Mouse (Mus musculus) embryonic facial prominence, embryonic 15.5 days (tissue): ENCODE measurements around the gene Efr3b. TPM values are rescaled to one million over a fixed set of nuclear protein-coding genes. Genes with fewer than 3 reads are reported as not detected.

Experiments used
- ATAC-seq: fragments of 200-750 bp; cut with Nextera tagmentation; 2 replicates; pipeline ENCODE4 v1.8.0; 2017; ENCODE audit warnings: low read depth, moderate TSS enrichment; ENCODE audit not compliant: insufficient number of reproducible peaks, low FRiP score, low TSS enrichment
- H3K27ac ChIP-seq: fragments of 300-500 bp; sonication (generic); replicated peaks from 2 replicates; pipeline ENCODE4 v1.5.1; 2015; ENCODE audit warnings: mild to moderate bottlenecking, inconsistent platforms
- H3K27me3 ChIP-seq: fragments of 300-500 bp; sonication (generic); 2 replicates; pipeline ENCODE4 v1.6.1; 2015; ENCODE audit warnings: inconsistent platforms
- H3K36me3 ChIP-seq: fragments of 300-500 bp; sonication (generic); 2 replicates; pipeline ENCODE4 v1.6.1; 2015; ENCODE audit warnings: mild to moderate bottlenecking, inconsistent platforms
- H3K4me1 ChIP-seq: fragments of 300-500 bp; sonication (generic); 2 replicates; pipeline ENCODE4 v1.6.1; 2015; ENCODE audit warnings: inconsistent platforms
- H3K4me2 ChIP-seq: fragments of 300-500 bp; sonication (generic); replicated peaks from 2 replicates; pipeline ENCODE4 v1.6.1; 2015; ENCODE audit warnings: mild to moderate bottlenecking, inconsistent platforms
- H3K4me3 ChIP-seq: fragments of 300-500 bp; sonication (generic); replicated peaks from 2 replicates; pipeline ENCODE4 v1.5.1; 2015; ENCODE audit warnings: mild to moderate bottlenecking, inconsistent platforms
- H3K9ac ChIP-seq: fragments of 300-500 bp; sonication (generic); 2 replicates; pipeline ENCODE4 v1.6.1; 2015; ENCODE audit warnings: inconsistent platforms
- H3K9me3 ChIP-seq: fragments of 300-500 bp; sonication (generic); replicated peaks from 2 replicates; pipeline ENCODE4 v1.6.1; 2016; ENCODE audit warnings: inconsistent platforms
- WGBS: fragments of 180-500 bp; shearing (Covaris S2); methylation state at CpG from one replicate; pipeline ENCODE4 v1.1.7; 2015; 5-methylcytosine and 5-hydroxymethylcytosine counted together
- polyA plus RNA-seq: library from polyadenylated mRNA; unstranded; fragments of >200 nt; fragmentation: Nextera tagmentation; extraction: Ambion mirVana; gene quantifications from 2 replicates; pipeline ENCODE4 v1.2.1, GENCODE M21; 2015

Efr3b gene
- polyA plus RNA-seq, 1 experiment from 2014 or later, result 4.2 TPM

GRCm38 (mm10) chr12:4065944-4066343 is 27.2 kb upstream of the Efr3b start:
- H3K27me3 ChIP-seq, result no peaks in the 10 kb centered on the region
- no peak for ATAC-seq
- no peak overlapping the region for H3K4me3 ChIP-seq
- H3K4me1 ChIP-seq, result no peaks in the 10 kb centered on the region
- no peak overlapping the region for H3K4me2 ChIP-seq
- H3K9me3 ChIP-seq, result no peaks in the 10 kb centered on the region
- whole genome bisulfite sequencing, result 76% methylated on average over 8 of the region's 8 CpGs
- no peak overlapping the region for H3K9ac ChIP-seq
- no peak overlapping the region for H3K27ac ChIP-seq
- H3K36me3 ChIP-seq, result no peaks in the 10 kb centered on the region

GRCm38 (mm10) chr12:4065498-4065897 is 26.8 kb upstream of the Efr3b start:
- no peak for ATAC-seq
- Histone ChIP-seq H3K9ac (no peak overlapping the region), H3K27ac (no peak overlapping the region), H3K27me3 (no peaks in the 10 kb centered on the region), H3K4me1 (no peaks in the 10 kb centered on the region), H3K4me2 (no peak overlapping the region), H3K9me3 (no peaks in the 10 kb centered on the region), H3K36me3 (no peaks in the 10 kb centered on the region), H3K4me3 (no peak overlapping the region)
- WGBS, result 91% methylated on average over 2 of the region's 2 CpGs

GRCm38 (mm10) chr12:4059683-4060082 is 21.0 kb upstream of the Efr3b start:
- Histone ChIP-seq H3K27ac (no peak overlapping the region), H3K4me2 (no peak overlapping the region), H3K27me3 (no peaks in the 10 kb centered on the region), H3K4me3 (no peak overlapping the region), H3K9me3 (no peaks in the 10 kb centered on the region), H3K36me3 (no peaks in the 10 kb centered on the region), H3K4me1 (no peaks in the 10 kb centered on the region), H3K9ac (no peak overlapping the region)
- WGBS, result 82% methylated on average over 4 of the region's 4 CpGs
- ATAC-seq, result no peak

GRCm38 (mm10) chr12:4058321-4058720 is 19.6 kb upstream of the Efr3b start:
- WGBS, result 62% methylated on average over 9 of the region's 9 CpGs
- Histone ChIP-seq H3K27ac (no peak overlapping the region), H3K27me3 (no peaks in the 10 kb centered on the region), H3K4me3 (no peak overlapping the region), H3K36me3 (no peaks in the 10 kb centered on the region), H3K4me1 (no peaks in the 10 kb centered on the region), H3K9ac (no peak overlapping the region), H3K4me2 (no peak overlapping the region), H3K9me3 (no peaks in the 10 kb centered on the region)
- ATAC-seq, result no peak

GRCm38 (mm10) chr12:4054845-4055244 is 16.1 kb upstream of the Efr3b start:
- WGBS, result 36% methylated on average over 4 of the region's 4 CpGs
- no peak for ATAC-seq
- Histone ChIP-seq H3K27ac (no peak overlapping the region), H3K4me1 (no peaks in the 10 kb centered on the region), H3K9me3 (no peaks in the 10 kb centered on the region), H3K36me3 (no peaks in the 10 kb centered on the region), H3K27me3 (no peaks in the 10 kb centered on the region), H3K4me2 (no peak overlapping the region), H3K9ac (no peak overlapping the region), H3K4me3 (no peak overlapping the region)

GRCm38 (mm10) chr12:4053643-4054042 is 14.9 kb upstream of the Efr3b start:
- Histone ChIP-seq H3K4me2 (no peak overlapping the region), H3K9me3 (no peaks in the 10 kb centered on the region), H3K9ac (no peak overlapping the region), H3K27me3 (no peaks in the 10 kb centered on the region), H3K4me1 (no peaks in the 10 kb centered on the region), H3K27ac (no peak overlapping the region), H3K4me3 (no peak overlapping the region), H3K36me3 (no peaks in the 10 kb centered on the region)
- no peak for ATAC-seq
- WGBS, result 83% methylated on average over 3 of the region's 3 CpGs

GRCm38 (mm10) chr12:4050861-4051425 is 12.2 kb upstream of the Efr3b start:
- no peak overlapping the region for H3K9ac ChIP-seq
- H3K27ac ChIP-seq, result no peak overlapping the region
- no peaks in the 10 kb centered on the region for H3K4me1 ChIP-seq
- ATAC-seq, result no peak
- H3K9me3 ChIP-seq, result no peaks in the 10 kb centered on the region
- no peak overlapping the region for H3K4me2 ChIP-seq
- 54% methylated on average over 9 of the region's 9 CpGs for WGBS
- no peaks in the 10 kb centered on the region for H3K27me3 ChIP-seq
- no peaks in the 10 kb centered on the region for H3K36me3 ChIP-seq
- H3K4me3 ChIP-seq, result no peak overlapping the region

- 46% methylated on average over 6 of the region's 6 CpGs for WGBS
- no peaks in the 10 kb centered on the region for H3K4me1 ChIP-seq
- no peak overlapping the region for H3K27ac ChIP-seq
- ATAC-seq, result 0 out of 2 replicates have a peak, but pooled peaks have one; percentile 51
- H3K4me3 ChIP-seq, result no peak overlapping the region
- no peak overlapping the region for H3K9ac ChIP-seq
- H3K4me2 ChIP-seq, result no peak overlapping the region
- no peaks in the 10 kb centered on the region for H3K9me3 ChIP-seq
- no peaks in the 10 kb centered on the region for H3K27me3 ChIP-seq
- H3K36me3 ChIP-seq, result no peaks in the 10 kb centered on the region
Measured at GRCm38 (mm10) chr12:4048031-4048430, 9.3 kb upstream of the Efr3b start.

GRCm38 (mm10) chr12:4045992-4046391 is 7.3 kb upstream of the Efr3b start:
- no peak for ATAC-seq
- no peaks in the 10 kb centered on the region; the same call in 1 of the 2 replicates for H3K27me3 ChIP-seq
- 88% methylated on average over 1 of the region's 1 CpGs for WGBS
- no peak overlapping the region for H3K4me2 ChIP-seq
- H3K27ac ChIP-seq, result no peak overlapping the region
- no peak overlapping the region for H3K9ac ChIP-seq
- no peaks in the 10 kb centered on the region for H3K36me3 ChIP-seq
- no peaks in the 10 kb centered on the region for H3K9me3 ChIP-seq
- H3K4me3 ChIP-seq, result no peak overlapping the region
- no peaks in the 10 kb centered on the region for H3K4me1 ChIP-seq

GRCm38 (mm10) chr12:4042411-4042810 is 3.7 kb upstream of the Efr3b start:
- peaks cover 17% of the 10 kb centered on the region for H3K4me1 ChIP-seq
- no peak overlapping the region for H3K4me2 ChIP-seq
- no peak overlapping the region for H3K27ac ChIP-seq
- H3K36me3 ChIP-seq, result no peaks in the 10 kb centered on the region
- 69% methylated on average over 5 of the region's 5 CpGs for WGBS
- peaks cover 9% of the 10 kb centered on the region; the same call in 1 of the 2 replicates for H3K27me3 ChIP-seq
- ATAC-seq, result no peak
- H3K9me3 ChIP-seq, result no peaks in the 10 kb centered on the region
- H3K9ac ChIP-seq, result no peak overlapping the region
- no peak overlapping the region for H3K4me3 ChIP-seq

- H3K36me3 ChIP-seq, result no peaks in the 10 kb centered on the region
- ATAC-seq, result no peak
- H3K4me1 ChIP-seq, result peaks cover 23% of the 10 kb centered on the region
- no peaks in the 10 kb centered on the region for H3K9me3 ChIP-seq
- no peak overlapping the region for H3K9ac ChIP-seq
- WGBS, result 4% methylated on average over 13 of the region's 13 CpGs
- H3K27ac ChIP-seq, result peak overlapping the region; percentile 11; the same call in 1 of the 2 replicates
- peak overlapping the region; percentile 97 for H3K4me2 ChIP-seq
- H3K4me3 ChIP-seq, result peak overlapping the region; percentile 73
- H3K27me3 ChIP-seq, result peaks cover 10% of the 10 kb centered on the region; the same call in 1 of the 2 replicates
Measured at GRCm38 (mm10) chr12:4039046-4039445, 331 bp upstream of the Efr3b start.

GRCm38 (mm10) chr12:4037511-4037910 is 1.2 kb downstream of the Efr3b start:
- peak overlapping the region; percentile 73 for H3K4me3 ChIP-seq
- H3K27me3 ChIP-seq, result peaks cover 10% of the 10 kb centered on the region; the same call in 1 of the 2 replicates
- H3K4me2 ChIP-seq, result peak overlapping the region; percentile 97
- ATAC-seq, result no peak
- peaks cover 23% of the 10 kb centered on the region for H3K4me1 ChIP-seq
- 27% methylated on average over 5 of the region's 5 CpGs for WGBS
- H3K9me3 ChIP-seq, result no peaks in the 10 kb centered on the region
- no peak overlapping the region for H3K27ac ChIP-seq
- no peak overlapping the region for H3K9ac ChIP-seq
- no peaks in the 10 kb centered on the region for H3K36me3 ChIP-seq
